Mouse (Mus musculus) stomach, postnatal 0 days (tissue): ENCODE measurements around the gene Sec63. TPM values are rescaled to one million over a fixed set of nuclear protein-coding genes. Genes with fewer than 3 reads are reported as not detected.

ENCODE experiments used
- ATAC-seq: fragments of 200-750 bp; cut with Nextera tagmentation; 2 replicates; pipeline ENCODE4 v1.8.0; 2017; ENCODE audit not compliant: low FRiP score, low TSS enrichment
- DNase-seq: peaks from one replicate; pipeline ENCODE4 v3.0.0-alpha.2; 2016; ENCODE audit warnings: low spot score
- H3K27ac ChIP-seq: fragments of 300-500 bp; sonication (generic); replicated peaks from 2 replicates; pipeline ENCODE4 v1.5.1; 2014; ENCODE audit warnings: mild to moderate bottlenecking, control low read depth
- H3K27me3 ChIP-seq: fragments of 300-500 bp; sonication (generic); 2 replicates; pipeline ENCODE4 v1.6.1; 2014; ENCODE audit warnings: low read length; ENCODE audit not compliant: control insufficient read depth, insufficient read depth
- H3K36me3 ChIP-seq: fragments of 300-500 bp; sonication (generic); 2 replicates; pipeline ENCODE4 v1.6.1; 2014; ENCODE audit warnings: low read length, mixed read lengths; ENCODE audit not compliant: control insufficient read depth, insufficient read depth
- H3K4me1 ChIP-seq: fragments of 300-500 bp; sonication (generic); replicated peaks from 2 replicates; pipeline ENCODE4 v1.6.1; 2014; ENCODE audit warnings: antibody characterized with exemption; ENCODE audit not compliant: control insufficient read depth, insufficient read depth
- H3K4me2 ChIP-seq: fragments of 300-500 bp; sonication (generic); replicated peaks from 2 replicates; pipeline ENCODE4 v1.6.1; 2014; ENCODE audit warnings: low read depth, mild to moderate bottlenecking, control low read depth, moderate library complexity
- H3K4me3 ChIP-seq: fragments of 300-500 bp; sonication (generic); 2 replicates; pipeline ENCODE4 v1.5.1; 2014; ENCODE audit warnings: low read depth, low read length, control low read depth
- H3K9ac ChIP-seq: fragments of 300-500 bp; sonication (generic); 2 replicates; pipeline ENCODE4 v1.6.1; 2014; ENCODE audit warnings: mild to moderate bottlenecking, low read length, control low read depth, mixed read lengths
- H3K9me3 ChIP-seq: fragments of 300-500 bp; sonication (generic); 2 replicates; pipeline ENCODE4 v1.6.1; 2016; ENCODE audit warnings: low read length; ENCODE audit not compliant: control insufficient read depth
- CTCF ChIP-seq: IDR thresholded peaks from 2 replicates; pipeline ENCODE4 v1.5.1; 2016; ENCODE audit warnings: antibody characterized with exemption, low read depth, mild to moderate bottlenecking, moderate library complexity
- EP300 ChIP-seq: optimal IDR thresholded peaks from 2 replicates; pipeline ENCODE3; 2016; ENCODE audit warnings: antibody characterized with exemption
- WGBS: fragments of 180-500 bp; shearing (Covaris S2); extraction: QIAGEN DNeasy Blood & Tissue Kit; methylation state at CpG from one replicate; pipeline ENCODE4 v1.1.7; 2014; 5-methylcytosine and 5-hydroxymethylcytosine counted together
- polyA plus RNA-seq: library from polyadenylated mRNA; unstranded; fragments of >200 nt; fragmentation: Nextera tagmentation; extraction: Ambion mirVana; gene quantifications from 2 replicates; pipeline ENCODE4 v1.2.1, GENCODE M21; 2015

Sec63 gene
- polyA plus RNA-seq: 15.5 and 15.8 TPM in 2 replicates

DNA sequence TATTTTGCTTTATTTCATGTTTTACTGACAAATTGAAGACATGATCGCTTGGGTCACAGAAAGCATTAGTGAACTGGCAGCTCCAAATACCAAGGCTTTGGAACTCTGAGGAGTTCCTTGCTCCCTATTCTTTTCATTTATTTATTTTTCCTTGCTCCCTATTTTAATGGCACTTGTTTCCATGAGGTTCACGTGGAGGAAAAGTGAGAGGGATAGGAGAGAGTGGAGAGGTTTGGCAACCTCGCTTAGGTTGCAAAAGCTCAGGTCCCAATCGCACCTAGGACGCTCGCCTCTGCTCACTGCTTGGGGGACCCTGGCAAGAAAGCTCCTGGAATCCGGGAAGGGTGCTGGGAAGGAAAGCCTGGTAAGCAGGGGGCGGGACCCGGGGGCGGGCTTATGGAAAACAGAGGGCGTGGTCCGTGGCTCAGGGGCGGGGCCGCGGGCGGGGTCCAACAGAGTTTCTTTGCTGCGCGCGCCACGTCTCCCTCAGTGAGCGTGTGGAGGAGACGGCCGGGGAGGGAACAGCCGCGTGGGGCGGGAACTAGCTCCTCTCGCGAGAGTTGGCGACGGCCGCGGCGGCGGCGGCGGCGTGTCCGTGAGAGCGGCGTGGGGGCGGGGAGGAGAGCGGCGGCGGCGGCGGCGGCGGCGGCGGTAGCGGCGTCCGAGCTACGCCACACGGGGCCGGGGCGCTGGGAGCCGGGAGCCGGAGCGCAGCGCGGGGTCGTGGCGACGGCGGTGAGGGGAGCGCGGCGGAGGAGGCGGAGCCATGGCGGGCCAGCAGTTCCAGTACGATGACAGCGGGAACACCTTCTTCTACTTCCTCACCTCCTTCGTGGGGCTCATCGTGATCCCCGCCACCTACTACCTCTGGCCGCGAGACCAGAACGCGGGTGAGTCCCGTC is at the start of gene Sec63:
Gene Sec63 (plus strand): TSS at position 498 of the 902 bp plus-strand sequence.
- Histone ChIP-seq H3K4me2 (peak within 1 kb of the TSS; percentile 72), H3K9me3 (no peaks in the 10 kb centered on the region), H3K9ac (peak within 1 kb of the TSS; percentile 96), H3K4me1 (peaks cover 4% of the 10 kb centered on the region; the same call in 1 of the 2 replicates), H3K27me3 (no peaks in the 10 kb centered on the region), H3K27ac (peak within 1 kb of the TSS; percentile 95), H3K4me3 (peak within 1 kb of the TSS; percentile 98), H3K36me3 (no peaks in the 10 kb centered on the region)
- DNase-seq (peak; percentile 99), ATAC-seq (peak; percentile 98)
- WGBS: 1% methylated on average over 68 of the region's 81 CpGs
- TF ChIP-seq CTCF: peak; percentile 6; the same call in 1 of the 2 replicates
- no peak for TF ChIP-seq EP300

DNA sequence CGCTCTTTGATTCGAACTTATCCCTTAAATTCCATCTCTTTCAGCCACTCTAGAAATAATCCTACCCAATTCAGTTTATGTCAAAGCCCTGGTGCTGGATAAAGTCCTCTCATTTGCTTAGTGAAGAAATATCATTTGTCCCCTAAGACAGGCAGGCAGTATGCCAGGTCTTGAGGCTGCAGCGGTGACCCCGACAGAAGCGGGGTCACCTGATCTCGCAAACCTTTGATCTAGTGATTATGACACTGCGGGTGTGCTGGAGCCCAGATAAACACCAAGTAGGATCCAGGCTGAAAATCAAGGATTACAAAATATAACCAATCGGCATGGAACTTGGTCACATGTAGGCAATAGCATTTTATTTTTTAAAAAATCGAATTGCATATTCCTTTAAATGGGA is 46.6 kb upstream of the Sec63 start:
- 16% methylated on average over 9 of the region's 9 CpGs for WGBS
- ATAC-seq (no peak), DNase-seq (no peak)
- Histone ChIP-seq H3K9ac (no peak overlapping the region), H3K4me2 (no peak overlapping the region), H3K4me1 (0 out of 2 replicates have a peak, but pooled peaks cover 2% of the 10 kb centered on the region), H3K9me3 (no peaks in the 10 kb centered on the region), H3K27ac (no peak overlapping the region), H3K36me3 (no peaks in the 10 kb centered on the region), H3K27me3 (no peaks in the 10 kb centered on the region), H3K4me3 (no peak overlapping the region)
- TF ChIP-seq EP300: no peak
- no peak for TF ChIP-seq CTCF

GRCm38 (mm10) chr10:42715366-42716035 is 45.8 kb upstream of the Sec63 start:
- no peak for ATAC-seq
- DNase-seq: peak; percentile 38
- Histone ChIP-seq H3K4me2 (peak overlapping the region; percentile 44), H3K4me1 (0 out of 2 replicates have a peak, but pooled peaks cover 2% of the 10 kb centered on the region), H3K9ac (no peak overlapping the region), H3K4me3 (no peak overlapping the region), H3K27me3 (no peaks in the 10 kb centered on the region), H3K9me3 (no peaks in the 10 kb centered on the region), H3K36me3 (no peaks in the 10 kb centered on the region), H3K27ac (no peak overlapping the region)
- TF ChIP-seq CTCF (no peak), EP300 (no peak)
- WGBS: 26% methylated on average over 19 of the region's 19 CpGs

DNA sequence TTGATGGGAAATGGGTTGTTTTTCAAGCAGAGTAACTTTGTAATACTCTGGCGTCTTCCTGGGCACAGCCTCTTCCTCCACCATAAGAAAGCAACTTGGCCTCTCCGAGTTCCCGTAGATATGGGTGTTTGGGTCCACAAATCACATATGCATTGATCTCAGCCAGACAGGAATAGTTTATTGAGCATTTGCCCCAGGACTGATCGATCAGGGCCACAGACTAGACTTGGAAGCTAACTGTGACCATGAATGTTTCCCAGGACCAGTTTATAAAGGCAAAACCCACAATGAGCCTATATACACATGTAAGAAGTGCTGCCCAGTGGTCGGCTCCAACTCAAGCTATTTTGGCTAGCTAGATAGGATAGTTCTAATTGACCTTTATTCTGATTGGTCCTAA is 39.2 kb upstream of the Sec63 start:
- TF ChIP-seq EP300 (no peak), CTCF (no peak)
- Histone ChIP-seq H3K27me3 (no peaks in the 10 kb centered on the region), H3K9me3 (no peaks in the 10 kb centered on the region), H3K9ac (no peak overlapping the region), H3K36me3 (no peaks in the 10 kb centered on the region), H3K27ac (no peak overlapping the region), H3K4me1 (no peaks in the 10 kb centered on the region), H3K4me2 (no peak overlapping the region), H3K4me3 (no peak overlapping the region)
- WGBS: 88% methylated on average over 5 of the region's 5 CpGs
- DNase-seq: no peak
- ATAC-seq: no peak

DNA sequence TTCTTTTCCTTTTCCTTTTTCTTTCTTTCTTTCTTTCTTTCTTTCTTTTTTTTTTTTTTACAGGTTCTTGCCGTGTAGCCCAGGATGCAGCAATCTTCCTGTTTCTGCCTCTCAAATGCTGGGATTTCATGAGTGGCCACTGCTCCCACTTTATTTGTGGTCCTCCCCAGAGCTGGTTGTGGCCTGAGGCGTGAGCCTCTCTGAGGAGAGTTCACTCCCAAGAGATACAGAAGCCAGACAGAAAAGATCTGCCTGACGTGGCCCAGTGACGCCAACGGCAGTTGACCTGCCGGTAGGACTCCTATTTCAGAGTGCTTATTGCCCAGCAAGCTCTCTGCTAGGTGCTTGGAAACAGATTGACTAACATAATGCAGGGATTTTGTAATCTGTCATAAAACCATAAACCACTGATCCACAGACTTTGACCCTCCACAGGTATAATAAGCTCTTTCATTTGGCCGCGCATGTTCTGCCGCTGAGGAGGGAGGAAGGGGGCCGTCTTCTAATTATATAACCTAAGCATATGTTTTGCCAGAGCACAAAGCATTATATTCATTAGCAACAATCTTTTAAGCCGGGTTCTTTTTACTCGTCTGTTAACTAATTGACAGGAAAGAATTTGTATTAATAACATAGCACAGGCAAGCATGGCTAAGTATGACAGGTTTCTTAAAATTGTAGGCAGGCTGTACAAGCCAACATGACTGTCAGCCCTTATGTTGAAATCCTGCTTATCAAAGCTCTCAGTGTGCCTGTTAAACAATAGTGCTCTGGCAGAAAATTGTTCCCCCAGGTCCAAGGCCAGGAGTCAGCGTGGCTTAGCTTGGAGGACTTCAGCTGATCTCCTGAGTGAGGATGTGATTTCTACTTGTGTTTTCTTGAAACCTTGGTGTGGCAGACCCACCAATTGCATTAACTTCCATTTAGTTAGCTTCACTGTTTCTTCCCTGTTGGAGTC is 37.7 kb upstream of the Sec63 start:
- Histone ChIP-seq H3K4me2 (no peak overlapping the region), H3K9me3 (no peaks in the 10 kb centered on the region), H3K9ac (no peak overlapping the region), H3K27ac (no peak overlapping the region), H3K36me3 (no peaks in the 10 kb centered on the region), H3K4me3 (no peak overlapping the region), H3K4me1 (no peaks in the 10 kb centered on the region), H3K27me3 (no peaks in the 10 kb centered on the region)
- DNase-seq (no peak), ATAC-seq (no peak)
- no peak for TF ChIP-seq EP300
- no peak for TF ChIP-seq CTCF
- WGBS: 75% methylated on average over 13 of the region's 13 CpGs
